Mouse (Mus musculus) intestine, embryonic 15.5 days (tissue): ENCODE data around the gene Mpp4. TPM values are rescaled to one million over a fixed set of nuclear protein-coding genes. Genes with fewer than 3 reads are reported as not detected.

Experiments used
- ATAC-seq: fragments of 200-750 bp; cut with Nextera tagmentation; 2 replicates; pipeline ENCODE4 v1.8.0; 2017; ENCODE audit warnings: moderate TSS enrichment, moderate library complexity
- H3K27ac ChIP-seq: fragments of 300-500 bp; sonication (generic); 2 replicates; pipeline ENCODE4 v1.5.1; 2015; ENCODE audit warnings: mild to moderate bottlenecking, inconsistent platforms
- H3K27me3 ChIP-seq: fragments of 300-500 bp; sonication (generic); replicated peaks from 2 replicates; pipeline ENCODE4 v1.6.1; 2015; ENCODE audit warnings: inconsistent platforms
- H3K36me3 ChIP-seq: fragments of 300-500 bp; sonication (generic); 2 replicates; pipeline ENCODE4 v1.6.1; 2015; ENCODE audit warnings: inconsistent platforms
- H3K4me1 ChIP-seq: fragments of 300-500 bp; sonication (generic); replicated peaks from 2 replicates; pipeline ENCODE4 v1.6.1; 2015; ENCODE audit warnings: inconsistent platforms
- H3K4me2 ChIP-seq: fragments of 300-500 bp; sonication (generic); replicated peaks from 2 replicates; pipeline ENCODE4 v1.6.1; 2015; ENCODE audit warnings: mild to moderate bottlenecking, inconsistent platforms
- H3K4me3 ChIP-seq: fragments of 300-500 bp; sonication (generic); replicated peaks from 2 replicates; pipeline ENCODE4 v1.5.1; 2015; ENCODE audit warnings: inconsistent platforms
- H3K9ac ChIP-seq: fragments of 300-500 bp; sonication (generic); 2 replicates; pipeline ENCODE4 v1.6.1; 2015; ENCODE audit warnings: inconsistent platforms
- H3K9me3 ChIP-seq: fragments of 300-500 bp; sonication (generic); 2 replicates; pipeline ENCODE4 v1.6.1; 2016; ENCODE audit warnings: inconsistent platforms
- whole genome bisulfite sequencing: fragments of 180-500 bp; shearing (Covaris S2); methylation state at CpG from one replicate; pipeline ENCODE4 v1.1.7; 2015; 5-methylcytosine and 5-hydroxymethylcytosine counted together
- polyA plus RNA-seq: library from polyadenylated mRNA; unstranded; fragments of >200 nt; fragmentation: Nextera tagmentation; extraction: Ambion mirVana; gene quantifications from 2 replicates; pipeline ENCODE4 v1.2.1, GENCODE M21; 2015

Mpp4 gene
- 0.48 and 0.50 TPM in 2 replicates for polyA plus RNA-seq

DNA sequence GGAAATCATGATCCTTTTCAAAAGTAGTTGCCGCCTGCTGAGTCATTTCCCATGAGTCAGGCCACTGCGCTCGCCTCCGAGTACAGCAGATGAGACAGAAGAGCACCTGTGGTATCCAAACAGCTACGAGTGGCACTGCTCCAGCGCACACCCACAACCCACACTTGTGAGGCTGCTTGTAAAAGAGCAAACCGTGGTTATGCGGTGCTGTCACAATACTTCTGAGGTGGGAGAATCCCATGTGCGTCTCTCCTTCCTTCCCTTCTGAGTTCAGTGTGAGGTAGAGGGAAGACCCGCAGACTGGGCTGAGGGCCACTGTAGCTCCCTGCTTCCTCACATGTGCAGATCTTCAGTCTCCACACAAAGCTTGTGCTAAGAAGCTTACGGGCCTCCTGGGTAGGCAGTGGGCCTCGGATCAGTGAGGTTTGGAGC is at the start of gene Mpp4:
Mpp4 (minus strand) TSS at position 360 of the 432 bp plus-strand sequence.
- Histone ChIP-seq H3K4me3 (no peak within 1 kb of the TSS), H3K4me1 (no peaks in the 10 kb centered on the region), H3K36me3 (0 out of 2 replicates have a peak, but pooled peaks cover 6% of the 10 kb centered on the region), H3K9me3 (no peaks in the 10 kb centered on the region), H3K27me3 (no peaks in the 10 kb centered on the region), H3K4me2 (no peak within 1 kb of the TSS), H3K27ac (no peak within 1 kb of the TSS), H3K9ac (no peak within 1 kb of the TSS)
- 75% methylated on average over 12 of the region's 12 CpGs for WGBS
- ATAC-seq = no peak

DNA sequence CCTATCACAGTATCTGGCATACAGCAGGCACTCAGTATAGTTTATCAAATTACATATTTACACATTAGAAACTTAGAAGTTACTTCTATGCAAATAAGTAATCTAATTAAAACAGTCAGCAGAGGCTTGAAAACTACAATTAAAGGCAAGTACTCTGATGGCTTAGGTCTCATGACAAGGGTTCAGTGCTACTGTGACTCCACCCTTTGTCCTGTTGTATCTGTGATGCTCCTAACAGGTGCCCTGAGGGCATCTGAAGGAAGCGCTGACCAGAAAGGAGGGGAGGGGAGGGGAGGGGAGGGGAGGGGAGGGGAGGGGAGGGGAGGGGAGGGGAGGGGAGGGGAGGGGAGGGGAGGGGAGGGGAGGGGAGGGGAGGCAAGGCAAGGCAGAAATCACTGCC is 49.8 kb upstream of the Mpp4 start:
- Histone ChIP-seq H3K27ac (no peak overlapping the region), H3K9me3 (no peaks in the 10 kb centered on the region), H3K4me1 (no peaks in the 10 kb centered on the region), H3K4me3 (no peak overlapping the region), H3K9ac (no peak overlapping the region), H3K36me3 (0 out of 2 replicates have a peak, but pooled peaks cover 2% of the 10 kb centered on the region), H3K4me2 (no peak overlapping the region), H3K27me3 (no peaks in the 10 kb centered on the region)
- no CpG with 5 or more reads among the region's 1 CpGs for WGBS
- ATAC-seq = no peak

DNA sequence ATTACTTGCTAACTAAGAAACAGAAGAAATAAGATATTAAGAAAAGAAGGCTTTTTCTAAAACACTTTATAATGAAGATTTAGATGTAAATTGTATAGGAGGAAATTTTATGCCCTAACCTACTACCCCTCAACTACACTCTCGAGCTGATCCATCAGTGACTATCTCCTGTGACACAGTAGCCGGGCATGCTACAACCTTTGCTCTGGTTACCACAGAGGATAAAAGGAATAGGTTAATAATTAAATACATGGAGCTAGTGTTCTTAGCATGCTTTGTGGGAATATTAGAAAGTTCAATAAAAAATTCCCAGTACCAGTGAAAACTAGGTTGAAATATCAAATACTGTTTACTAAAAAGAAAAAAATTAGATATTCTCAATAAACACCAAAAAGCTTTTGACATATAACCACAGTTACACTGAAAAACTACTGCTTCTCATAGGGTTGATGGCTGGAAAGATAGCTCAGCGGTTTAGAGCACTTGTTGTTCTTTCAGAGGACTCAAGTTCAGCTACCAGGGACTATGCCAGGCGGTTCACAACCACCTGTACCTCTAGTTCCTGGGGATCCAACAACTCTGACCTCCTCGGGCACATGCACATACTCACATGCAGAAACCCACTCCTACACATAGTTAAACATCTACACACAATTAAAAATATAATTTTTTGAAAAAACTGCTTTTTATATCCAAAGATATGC is 49.0 kb upstream of the Mpp4 start:
- no peak overlapping the region for H3K9ac ChIP-seq
- ATAC-seq = peak; percentile 97
- no peaks in the 10 kb centered on the region for H3K36me3 ChIP-seq
- no peaks in the 10 kb centered on the region for H3K9me3 ChIP-seq
- WGBS = 59% methylated on average over 5 of the region's 5 CpGs
- no peak overlapping the region for H3K4me2 ChIP-seq
- H3K27me3 ChIP-seq = no peaks in the 10 kb centered on the region
- H3K27ac ChIP-seq = 0 out of 2 replicates have a peak overlapping the region, but pooled peaks have one; percentile 62
- no peak overlapping the region for H3K4me3 ChIP-seq
- no peaks in the 10 kb centered on the region for H3K4me1 ChIP-seq

- ATAC-seq = peak; percentile 76
Measured at GRCm38 (mm10) chr1:59211651-59212050, 48.5 kb upstream of the Mpp4 start.

DNA sequence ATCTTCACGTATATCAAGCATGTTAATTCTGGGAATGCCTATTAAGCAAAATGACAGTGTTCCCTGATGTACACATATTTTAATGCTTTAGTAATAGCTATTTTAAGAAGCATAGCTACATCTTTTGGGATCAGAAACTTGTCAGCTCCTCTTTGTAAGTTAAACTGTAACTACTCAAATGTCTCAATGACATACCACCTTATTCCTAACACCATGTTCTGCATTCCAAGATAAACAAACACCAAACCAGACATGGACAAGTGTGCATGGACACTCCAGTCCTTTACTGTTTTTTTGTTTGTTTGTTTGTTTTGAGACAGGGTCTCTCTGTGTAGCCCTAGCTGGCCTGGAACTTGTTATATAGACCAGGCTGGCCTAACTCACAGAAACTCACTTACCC is 45.1 kb upstream of the Mpp4 start:
- 90% methylated on average over 1 of the region's 1 CpGs for WGBS
- Histone ChIP-seq H3K27me3 (no peaks in the 10 kb centered on the region), H3K27ac (no peak overlapping the region), H3K36me3 (no peaks in the 10 kb centered on the region), H3K9ac (no peak overlapping the region), H3K4me2 (no peak overlapping the region), H3K4me1 (no peaks in the 10 kb centered on the region), H3K9me3 (no peaks in the 10 kb centered on the region), H3K4me3 (no peak overlapping the region)
- ATAC-seq = no peak

More at GRCm38 (mm10) chr1:59211651-59212050, 48.5 kb upstream of the Mpp4 start:
- no peak overlapping the region for H3K4me3 ChIP-seq
- no peak overlapping the region for H3K4me2 ChIP-seq
- no peak overlapping the region; the same call in 1 of the 2 replicates for H3K27ac ChIP-seq
- no peaks in the 10 kb centered on the region for H3K4me1 ChIP-seq
- no peaks in the 10 kb centered on the region for H3K9me3 ChIP-seq
- H3K27me3 ChIP-seq = no peaks in the 10 kb centered on the region
- H3K36me3 ChIP-seq = no peaks in the 10 kb centered on the region
- 63% methylated on average over 4 of the region's 4 CpGs for WGBS
- H3K9ac ChIP-seq = no peak overlapping the region

DNA sequence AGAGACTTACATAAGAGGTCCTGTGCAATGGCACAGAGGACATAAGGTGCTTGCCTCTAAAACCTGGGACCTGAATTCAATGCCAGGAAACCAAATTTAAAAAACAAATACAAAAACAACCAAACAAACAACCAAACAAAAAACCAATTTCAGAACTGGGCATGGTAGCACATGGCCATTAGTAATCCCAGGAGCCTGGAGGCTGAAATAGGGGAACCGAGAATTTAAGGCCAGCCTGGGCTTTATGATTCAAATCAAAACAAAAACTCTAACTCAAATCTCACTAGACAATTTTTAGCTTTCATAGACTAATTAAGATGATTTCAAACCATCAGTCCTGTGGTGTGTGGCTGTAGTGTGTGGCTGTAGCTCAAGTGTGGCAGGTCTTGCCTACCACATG is 41.3 kb upstream of the Mpp4 start:
- WGBS = 90% methylated on average over 1 of the region's 1 CpGs
- Histone ChIP-seq H3K9me3 (no peaks in the 10 kb centered on the region), H3K4me1 (no peaks in the 10 kb centered on the region), H3K4me3 (no peak overlapping the region), H3K36me3 (no peaks in the 10 kb centered on the region), H3K9ac (no peak overlapping the region), H3K27me3 (no peaks in the 10 kb centered on the region), H3K27ac (no peak overlapping the region), H3K4me2 (no peak overlapping the region)
- no peak for ATAC-seq

GRCm38 (mm10) chr1:59202367-59202766 is 39.2 kb upstream of the Mpp4 start:
- no peak for ATAC-seq

GRCm38 (mm10) chr1:59201561-59201960 is 38.4 kb upstream of the Mpp4 start:
- no peaks in the 10 kb centered on the region for H3K9me3 ChIP-seq
- no peak overlapping the region for H3K4me3 ChIP-seq
- no peaks in the 10 kb centered on the region for H3K27me3 ChIP-seq
- H3K4me2 ChIP-seq = no peak overlapping the region
- 75% methylated on average over 1 of the region's 1 CpGs for WGBS
- no peaks in the 10 kb centered on the region for H3K4me1 ChIP-seq
- no peak overlapping the region for H3K27ac ChIP-seq
- ATAC-seq = no peak
- no peaks in the 10 kb centered on the region for H3K36me3 ChIP-seq
- H3K9ac ChIP-seq = no peak overlapping the region

More at GRCm38 (mm10) chr1:59202367-59202766, 39.2 kb upstream of the Mpp4 start:
- H3K4me3 ChIP-seq = no peak overlapping the region
- no peaks in the 10 kb centered on the region for H3K9me3 ChIP-seq
- no peaks in the 10 kb centered on the region for H3K4me1 ChIP-seq
- H3K4me2 ChIP-seq = no peak overlapping the region
- WGBS = 88% methylated on average over 10 of the region's 10 CpGs
- H3K36me3 ChIP-seq = no peaks in the 10 kb centered on the region
- H3K27me3 ChIP-seq = no peaks in the 10 kb centered on the region
- no peak overlapping the region for H3K27ac ChIP-seq
- no peak overlapping the region for H3K9ac ChIP-seq

DNA sequence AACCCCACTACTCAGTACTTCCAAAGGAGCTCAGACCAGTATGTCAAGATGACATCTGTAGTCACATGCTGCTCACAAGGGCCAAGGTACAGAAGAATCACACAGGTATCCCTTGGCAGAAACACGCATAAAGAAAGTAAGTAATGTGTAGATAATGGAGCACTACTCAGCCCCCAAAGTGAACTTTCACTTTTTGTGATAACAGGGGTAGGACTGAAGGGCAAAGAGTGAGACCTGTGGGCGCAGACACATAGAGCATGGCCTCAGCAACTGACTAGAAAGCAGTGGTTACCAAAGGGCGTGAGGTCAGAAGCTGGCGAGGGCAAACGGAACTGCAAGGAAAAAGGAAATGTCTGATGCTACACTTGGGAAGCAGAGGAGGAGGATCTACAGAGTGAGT is 37.8 kb upstream of the Mpp4 start:
- no peak overlapping the region for H3K27ac ChIP-seq
- no peaks in the 10 kb centered on the region for H3K36me3 ChIP-seq
- H3K4me3 ChIP-seq = no peak overlapping the region
- ATAC-seq = no peak
- H3K27me3 ChIP-seq = no peaks in the 10 kb centered on the region
- 75% methylated on average over 5 of the region's 5 CpGs for WGBS
- no peaks in the 10 kb centered on the region for H3K4me1 ChIP-seq
- no peak overlapping the region for H3K9ac ChIP-seq
- H3K9me3 ChIP-seq = no peaks in the 10 kb centered on the region
- H3K4me2 ChIP-seq = no peak overlapping the region

- no peaks in the 10 kb centered on the region for H3K9me3 ChIP-seq
- WGBS = 62% methylated on average over 6 of the region's 6 CpGs
- H3K9ac ChIP-seq = no peak overlapping the region
- no peak overlapping the region for H3K27ac ChIP-seq
- no peak overlapping the region for H3K4me3 ChIP-seq
- no peak for ATAC-seq
- no peaks in the 10 kb centered on the region for H3K27me3 ChIP-seq
- H3K4me1 ChIP-seq = no peaks in the 10 kb centered on the region
- no peak overlapping the region for H3K4me2 ChIP-seq
- H3K36me3 ChIP-seq = no peaks in the 10 kb centered on the region
Measured at GRCm38 (mm10) chr1:59194979-59195378, 31.8 kb upstream of the Mpp4 start.

DNA sequence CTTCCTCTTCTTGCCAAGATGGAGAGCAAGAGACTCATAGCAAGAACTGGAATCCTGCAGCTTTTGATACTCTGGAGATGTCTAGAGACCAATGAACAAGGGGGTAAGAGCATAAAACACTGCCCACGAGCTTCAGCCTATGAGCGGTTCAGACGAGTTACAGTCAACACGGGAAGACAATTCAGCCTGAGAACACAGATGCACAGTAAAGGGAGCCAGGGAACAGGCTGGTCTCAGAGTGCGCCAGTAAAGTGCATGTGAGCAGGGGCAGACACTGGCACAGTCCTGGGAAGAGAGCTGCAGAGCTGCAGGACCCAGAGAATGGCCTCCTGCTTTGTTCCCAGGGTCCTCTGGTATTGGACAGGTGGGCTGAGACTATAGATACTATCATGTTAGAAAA is 24.6 kb upstream of the Mpp4 start:
- Histone ChIP-seq H3K36me3 (0 out of 2 replicates have a peak, but pooled peaks cover 6% of the 10 kb centered on the region), H3K27ac (no peak overlapping the region), H3K4me1 (no peaks in the 10 kb centered on the region), H3K27me3 (no peaks in the 10 kb centered on the region), H3K4me2 (no peak overlapping the region), H3K9me3 (no peaks in the 10 kb centered on the region), H3K4me3 (no peak overlapping the region), H3K9ac (no peak overlapping the region)
- ATAC-seq = no peak
- 86% methylated on average over 5 of the region's 5 CpGs for WGBS

DNA sequence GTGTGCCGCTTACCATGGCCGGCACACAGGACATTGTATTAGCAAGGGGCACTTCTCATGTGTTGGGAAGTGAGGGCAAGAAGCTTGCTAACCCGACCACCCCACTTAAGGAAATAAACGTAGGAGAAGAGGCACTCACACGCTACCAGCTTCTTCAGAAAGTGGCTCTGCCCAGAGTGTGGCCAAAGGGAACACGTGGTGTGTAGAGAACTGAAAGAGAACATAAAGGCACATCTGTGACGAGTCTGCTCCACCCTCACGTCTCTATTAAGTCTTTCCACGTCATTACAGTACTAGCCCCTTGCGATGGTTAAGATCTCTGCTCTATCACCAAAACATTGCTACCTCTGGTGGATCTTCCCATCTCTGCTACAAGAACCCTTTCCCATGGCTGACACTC is 23.1 kb upstream of the Mpp4 start:
- H3K4me2 ChIP-seq = no peak overlapping the region
- H3K4me3 ChIP-seq = no peak overlapping the region
- no peaks in the 10 kb centered on the region for H3K27me3 ChIP-seq
- ATAC-seq = no peak
- H3K9me3 ChIP-seq = no peaks in the 10 kb centered on the region
- WGBS = 85% methylated on average over 10 of the region's 10 CpGs
- no peak overlapping the region for H3K9ac ChIP-seq
- H3K27ac ChIP-seq = no peak overlapping the region
- 0 out of 2 replicates have a peak, but pooled peaks cover 6% of the 10 kb centered on the region for H3K36me3 ChIP-seq
- no peaks in the 10 kb centered on the region for H3K4me1 ChIP-seq

DNA sequence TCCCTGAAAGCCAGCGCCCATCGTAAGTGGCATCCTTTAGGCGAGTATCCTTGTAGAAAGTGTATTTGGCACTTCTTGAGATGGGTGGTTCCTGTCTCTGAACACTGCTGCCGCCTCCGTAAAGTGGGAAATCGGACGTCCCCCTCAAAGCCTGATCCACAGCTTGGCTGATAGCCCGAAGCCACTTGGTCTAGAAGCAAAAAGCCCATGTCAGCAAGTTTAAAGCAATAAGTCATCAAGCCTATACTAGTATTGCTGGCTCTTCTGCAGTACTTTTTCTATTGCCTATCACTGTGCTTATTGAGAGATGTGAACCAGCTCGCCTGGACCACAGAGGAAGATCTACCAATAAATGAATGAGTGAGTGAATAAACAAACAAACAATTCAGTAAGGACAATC is 22.2 kb upstream of the Mpp4 start:
- Histone ChIP-seq H3K9me3 (no peaks in the 10 kb centered on the region), H3K27me3 (no peaks in the 10 kb centered on the region), H3K4me2 (no peak overlapping the region), H3K27ac (no peak overlapping the region), H3K9ac (no peak overlapping the region), H3K4me1 (no peaks in the 10 kb centered on the region), H3K4me3 (no peak overlapping the region), H3K36me3 (0 out of 2 replicates have a peak, but pooled peaks cover 6% of the 10 kb centered on the region)
- no peak for ATAC-seq
- WGBS = 76% methylated on average over 9 of the region's 9 CpGs
